Mouse (Mus musculus) C2C12 (cell line): ENCODE measurements around the gene Zfp882. TPM values are rescaled to one million over a fixed set of nuclear protein-coding genes. Genes with fewer than 3 reads are reported as not detected.
A peak's percentile ranks its signal among the peaks of the same experiment; 100 is the strongest.
"Not testable (repeated sequence)": the region's sequence is repeated elsewhere in the genome, so short reads cannot be mapped to it uniquely, and the experiment has no call there.

ENCODE experiments used
- H3K27me3 ChIP-seq: one replicate; pipeline ENCODE4 v1.6.1; 2011; ENCODE audit not compliant: control insufficient read depth, insufficient read depth, insufficient read length
- H3K36me3 ChIP-seq: one replicate; pipeline ENCODE4 v1.6.1; 2011; ENCODE audit not compliant: control insufficient read depth, insufficient read depth
- H3K4me3 ChIP-seq: one replicate; pipeline ENCODE4 v1.5.1; 2011; ENCODE audit warnings: mild to moderate bottlenecking, control low read depth; ENCODE audit not compliant: poor library complexity, insufficient read depth, severe bottlenecking
- H3K79me2 ChIP-seq: one replicate; pipeline ENCODE4 v1.6.1; 2011; ENCODE audit not compliant: control insufficient read depth, insufficient read depth
- H3K79me3 ChIP-seq: one replicate; pipeline ENCODE4 v1.6.1; 2011; ENCODE audit warnings: low read depth, control low read depth
- H3ac ChIP-seq: one replicate; pipeline ENCODE3; 2011; ENCODE audit warnings: low read depth; ENCODE audit not compliant: control insufficient read depth, insufficient read length
- CEBPB ChIP-seq: IDR thresholded peaks from one replicate; pipeline ENCODE4 v1.6.1; 2011; ENCODE audit warnings: low read depth, mild to moderate bottlenecking, control low read depth, moderate library complexity
- CTCF ChIP-seq: IDR thresholded peaks from one replicate; pipeline ENCODE4 v1.5.1; 2011; ENCODE audit not compliant: control insufficient read depth, insufficient read depth, insufficient read length
- FOSL1 ChIP-seq: IDR thresholded peaks from one replicate; pipeline ENCODE4 v1.8.0; 2011; ENCODE audit warnings: mild to moderate bottlenecking, low read length; ENCODE audit not compliant: poor library complexity, insufficient read depth, severe bottlenecking
- MAX ChIP-seq: IDR thresholded peaks from one replicate; pipeline ENCODE4 v1.6.1; 2011; ENCODE audit warnings: mild to moderate bottlenecking, control low read depth
- MYOD1 ChIP-seq: IDR thresholded peaks from one replicate; pipeline ENCODE4 v1.6.1; 2011; ENCODE audit warnings: low read depth; ENCODE audit not compliant: control insufficient read depth, insufficient read length
- MYOG ChIP-seq: IDR thresholded peaks from one replicate; pipeline ENCODE4 v1.6.1; 2011; ENCODE audit not compliant: control insufficient read depth, insufficient read length; ENCODE audit errors: extremely low read depth
- USF1 ChIP-seq: IDR thresholded peaks from one replicate; pipeline ENCODE4 v1.6.1; 2011; ENCODE audit warnings: low read depth, mild to moderate bottlenecking, control low read depth, moderate library complexity
- polyA plus RNA-seq: library from polyadenylated mRNA; unstranded; fragments of >200 nt; fragmentation: generic; extraction: Trizol; gene quantifications from one replicate; pipeline ENCODE4 v1.2.1, GENCODE M21; 2012; ENCODE audit warnings: missing spikeins

Zfp882 gene
- polyA plus RNA-seq, 1 experiment = 0.48 TPM

DNA sequence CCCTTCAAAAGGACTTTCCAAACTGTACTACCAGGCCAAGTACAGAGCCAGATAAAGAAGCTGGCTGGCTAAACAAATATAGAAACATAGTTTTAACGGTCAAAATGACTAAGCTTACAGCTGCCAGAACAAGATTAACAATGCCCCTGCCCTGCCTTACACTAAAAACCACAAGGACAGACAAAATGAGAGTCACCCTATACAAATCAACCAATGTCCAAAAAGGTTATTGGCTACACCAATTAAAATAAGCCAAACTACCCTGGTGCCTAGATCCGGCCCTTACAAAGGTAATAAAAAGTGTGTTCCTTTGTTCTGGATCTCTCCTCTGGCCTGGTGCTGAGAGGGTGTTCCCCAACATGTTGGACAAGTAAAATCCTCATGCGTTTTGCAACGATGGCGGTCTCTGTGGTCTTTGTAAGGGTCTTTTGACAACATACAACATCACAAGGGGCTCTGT, 580 bp upstream of the Zfp882 start:
- H3K36me3 ChIP-seq = no peaks in the 10 kb centered on the region
- peaks cover 5% of the 10 kb centered on the region for H3K79me2 ChIP-seq
- no peaks in the 10 kb centered on the region for H3K27me3 ChIP-seq
- no peak overlapping the region for H3K4me3 ChIP-seq
- H3K79me3 ChIP-seq = no peaks in the 10 kb centered on the region
- H3ac ChIP-seq = no peak overlapping the region
- TF ChIP-seq MAX (no peak), MYOD1 (no peak), FOSL1 (no peak), MYOG (no peak), CEBPB (no peak), USF1 (no peak)

DNA sequence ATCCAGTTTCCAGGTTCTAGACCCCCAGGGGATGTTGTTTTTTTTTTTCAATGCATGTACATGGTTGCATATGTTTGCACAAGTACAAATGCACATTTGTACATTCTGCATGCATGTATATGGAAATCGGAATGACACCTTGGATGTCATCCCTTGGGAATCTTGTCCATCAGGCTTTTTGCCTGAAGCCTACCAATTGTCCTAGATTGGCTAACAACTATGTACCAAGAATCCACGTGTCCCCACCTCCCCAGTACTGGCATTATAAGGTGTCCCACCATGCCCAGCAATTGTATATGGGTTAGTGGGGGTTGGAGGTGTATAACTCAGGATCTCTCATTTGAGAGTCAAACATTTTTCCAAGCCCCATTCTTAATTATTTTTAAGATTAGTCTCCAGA, 3.9 kb downstream of the Zfp882 start:
- Histone ChIP-seq H3K4me3 (no peak overlapping the region), H3K79me3 (no peaks in the 10 kb centered on the region), H3K79me2 (peaks cover 5% of the 10 kb centered on the region), H3K36me3 (no peaks in the 10 kb centered on the region), H3ac (no peak overlapping the region), H3K27me3 (no peaks in the 10 kb centered on the region)
- TF ChIP-seq USF1 (no peak), MYOD1 (no peak), MAX (no peak), MYOG (no peak), CTCF (no peak), CEBPB (no peak), FOSL1 (no peak)

DNA sequence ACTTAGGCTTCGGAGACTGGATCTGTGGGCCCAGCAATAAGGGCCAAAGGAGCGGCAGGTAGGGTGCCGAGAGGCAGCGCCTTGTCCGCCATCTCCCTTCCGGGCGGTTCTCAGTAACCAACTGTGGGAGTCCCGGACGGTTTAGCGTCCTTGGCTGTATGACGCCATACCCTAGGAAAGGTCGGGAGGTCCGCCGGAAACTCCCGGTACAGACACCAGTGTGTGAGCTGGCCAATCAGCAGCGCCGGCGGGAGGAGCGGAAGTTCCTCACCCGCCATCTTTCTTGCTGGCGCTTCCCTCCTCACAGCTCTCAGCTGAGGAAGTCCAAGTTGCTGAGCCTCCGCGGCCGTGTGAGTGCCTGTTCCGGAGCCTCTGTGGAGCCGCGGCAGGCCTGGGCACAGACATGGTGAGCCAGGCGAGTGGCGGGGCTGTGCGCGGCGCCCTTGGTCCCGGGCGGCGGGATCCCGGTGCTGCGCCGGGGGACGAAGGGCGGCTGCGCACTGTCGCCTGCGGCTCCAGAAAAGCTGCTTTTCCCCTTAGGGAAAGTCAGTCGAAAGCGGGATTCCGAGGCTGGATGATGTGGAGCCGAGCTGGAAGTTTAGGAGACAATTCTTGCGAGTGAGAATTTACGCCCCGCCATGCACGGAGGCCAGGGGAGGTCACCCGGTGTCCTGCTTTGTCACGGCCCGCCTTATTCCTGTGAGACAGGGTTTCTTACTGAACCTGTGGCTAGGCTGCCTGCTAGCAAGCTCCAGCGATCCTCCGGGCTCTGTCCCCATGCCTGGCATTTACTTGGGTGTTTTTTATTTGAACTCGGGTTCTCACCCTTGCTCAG, 14.4 kb downstream of the Zfp882 start:
- TF ChIP-seq CEBPB (peak; percentile 27), CTCF (no peak), USF1 (no peak), MAX (no peak), MYOD1 (no peak), MYOG (no peak)
- H3ac ChIP-seq = peak overlapping the region; percentile 61
- H3K79me3 ChIP-seq = peaks cover 25% of the 10 kb centered on the region
- no peaks in the 10 kb centered on the region for H3K27me3 ChIP-seq
- peaks cover 47% of the 10 kb centered on the region for H3K79me2 ChIP-seq
- peak overlapping the region; percentile 82 for H3K4me3 ChIP-seq
- H3K36me3 ChIP-seq = peaks cover 15% of the 10 kb centered on the region

DNA sequence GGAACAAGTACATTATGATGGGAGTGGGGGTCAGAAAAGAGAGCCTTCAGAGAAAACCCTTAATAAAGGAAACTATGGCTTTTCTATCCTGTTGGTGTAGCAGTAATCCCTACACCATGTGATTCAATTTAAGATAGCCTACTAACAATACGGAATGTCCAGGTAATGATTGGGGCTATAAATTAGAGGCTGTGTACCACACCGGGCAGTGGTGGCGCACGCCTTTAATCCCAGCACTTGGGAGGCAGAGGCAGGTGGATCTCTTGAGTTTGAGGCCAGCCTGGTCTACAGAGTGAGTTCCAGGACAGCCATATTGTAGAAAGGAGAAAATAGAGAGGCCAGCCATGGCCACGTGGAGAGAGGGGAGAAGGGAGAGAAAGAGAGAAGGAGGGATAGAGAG, 17.4 kb downstream of the Zfp882 start:
- H3ac ChIP-seq = no peak overlapping the region
- no peaks in the 10 kb centered on the region for H3K27me3 ChIP-seq
- H3K4me3 ChIP-seq = no peak overlapping the region
- H3K79me2 ChIP-seq = peaks cover 47% of the 10 kb centered on the region
- peaks cover 25% of the 10 kb centered on the region for H3K79me3 ChIP-seq
- peaks cover 43% of the 10 kb centered on the region for H3K36me3 ChIP-seq
- no peak for TF ChIP-seq MYOD1
- TF ChIP-seq FOSL1 = no peak
- no peak for TF ChIP-seq CTCF

DNA sequence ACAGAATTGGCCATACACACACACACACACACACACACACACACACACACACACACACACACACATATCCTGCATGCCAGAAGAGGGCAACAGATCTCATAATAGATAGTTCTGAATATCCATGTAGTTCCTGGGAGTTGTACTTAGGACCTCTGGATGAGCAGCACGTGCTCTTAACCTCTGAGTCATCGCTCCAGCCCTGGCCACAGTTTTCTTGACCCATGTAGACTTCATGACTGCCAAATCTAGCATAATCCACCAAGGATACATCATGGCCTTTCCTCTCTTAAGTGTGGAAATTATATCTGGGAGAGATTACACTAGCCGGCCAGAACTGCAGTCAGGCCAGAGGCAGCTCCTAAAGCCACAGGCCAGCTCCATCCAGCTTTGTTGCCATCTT, 18.1 kb downstream of the Zfp882 start:
- H3K36me3 ChIP-seq = peaks cover 50% of the 10 kb centered on the region

DNA sequence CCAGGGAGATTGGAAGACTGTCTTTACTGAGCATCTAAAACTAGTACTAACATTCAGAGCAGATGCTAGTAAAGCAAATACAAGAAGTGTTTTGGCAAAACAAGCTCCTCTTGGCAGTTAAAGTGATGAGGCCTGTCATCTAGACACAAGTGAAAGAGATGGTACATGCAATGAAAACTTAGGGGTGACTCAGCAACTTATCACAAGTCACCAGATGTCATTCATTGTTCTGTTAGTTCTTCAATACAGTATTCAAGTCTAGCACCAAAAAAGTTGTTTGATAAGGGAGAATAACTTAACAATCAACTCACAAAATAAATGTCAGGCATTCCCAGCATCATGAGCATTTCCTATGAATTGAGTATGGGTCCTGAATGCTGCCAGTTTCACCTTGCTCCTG, 19.4 kb downstream of the Zfp882 start:
- Histone ChIP-seq H3ac (no peak overlapping the region), H3K36me3 (peaks cover 54% of the 10 kb centered on the region), H3K79me3 (peaks cover 25% of the 10 kb centered on the region), H3K27me3 (no peaks in the 10 kb centered on the region), H3K79me2 (peaks cover 47% of the 10 kb centered on the region), H3K4me3 (no peak overlapping the region)
- TF ChIP-seq MYOD1 = no peak
- no peak for TF ChIP-seq USF1
- no peak for TF ChIP-seq CEBPB
- TF ChIP-seq MYOG = no peak
- TF ChIP-seq CTCF = no peak
- no peak for TF ChIP-seq MAX
- TF ChIP-seq FOSL1 = no peak

More for the DNA sequence above, 18.1 kb downstream of the Zfp882 start:
- TF ChIP-seq USF1 = peak; percentile 14
- no peak for TF ChIP-seq CTCF
- Histone ChIP-seq H3K4me3 (no peak overlapping the region), H3ac (no peak overlapping the region), H3K79me2 (peaks cover 47% of the 10 kb centered on the region), H3K27me3 (no peaks in the 10 kb centered on the region), H3K79me3 (peaks cover 25% of the 10 kb centered on the region)

DNA sequence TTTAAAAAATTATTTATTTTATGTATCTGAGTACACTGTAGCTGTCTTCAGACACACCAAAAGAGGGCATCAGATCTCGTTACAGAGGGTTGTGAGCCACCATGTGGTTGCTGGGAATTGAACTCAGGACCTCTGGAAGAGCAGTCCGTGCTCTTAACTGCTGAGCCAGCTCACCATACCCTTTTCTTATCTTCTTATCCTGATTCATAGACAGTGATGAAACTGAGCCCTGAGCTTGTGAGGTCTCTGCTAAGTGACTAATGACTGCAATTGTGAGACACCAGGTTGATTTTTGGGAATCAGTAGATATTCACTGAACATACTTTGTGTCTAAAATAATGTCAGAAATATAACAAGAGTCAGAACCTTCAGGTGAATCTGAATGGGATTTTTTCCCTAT, 29.6 kb downstream of the Zfp882 start:
- H3K79me2 ChIP-seq, H3K27me3 ChIP-seq, H3K36me3 ChIP-seq, H3ac ChIP-seq, H3K79me3 ChIP-seq, H3K4me3 ChIP-seq: not testable (repeated sequence)
